7 mouse cellular contexts compared by ENCODE assay signal in genomic region chr19:24279706-24280600, GRCm38 (mm10). TPM values are rescaled to one million over a fixed set of nuclear protein-coding genes. Genes with fewer than 3 reads are reported as not detected.
DNase-seq lines count a peak whose midpoint lies in the region; ATAC-seq and TF ChIP-seq lines count a peak whose summit lies in the region.

No protein-coding gene starts in this region.

- H3K4me3 ChIP-seq in limb, embryonic 11.5 days (ENCODE audit: low read depth, low read length) = peak overlapping the region; percentile 57
- peak overlapping the region; percentile 62 for H3K4me3 ChIP-seq in midbrain, embryonic 13.5 days (replicated peaks)
- peak overlapping the region; percentile 88 for H3K4me3 ChIP-seq in small intestine, adult 2 months (ENCODE audit: low read depth, low read length)

- H3K9me3 ChIP-seq in limb, embryonic 11.5 days (ENCODE audit: control insufficient read depth, low read length) = no peaks in the 10 kb centered on the region
- H3K9me3 ChIP-seq in midbrain, embryonic 13.5 days = no peaks in the 10 kb centered on the region

- H3K27ac ChIP-seq in limb, embryonic 11.5 days (replicated peaks; ENCODE audit: low read depth, low read length) = peak overlapping the region; percentile 84
- peak overlapping the region; percentile 85 for H3K27ac ChIP-seq in midbrain, embryonic 13.5 days
- H3K27ac ChIP-seq in small intestine, adult 2 months (ENCODE audit: insufficient read depth, low read depth, low read length) = peak overlapping the region; percentile 55

- WGBS in limb, embryonic 11.5 days = under 1% methylated on average over 54 of the region's 78 CpGs
- under 1% methylated on average over 74 of the region's 78 CpGs for WGBS in midbrain, embryonic 13.5 days
- under 1% methylated on average over 78 of the region's 78 CpGs for WGBS in small intestine, adult 2 months

- no peaks in the 10 kb centered on the region for H3K27me3 ChIP-seq in limb, embryonic 11.5 days (ENCODE audit: control insufficient read depth, insufficient read depth, low read length)
- H3K27me3 ChIP-seq in midbrain, embryonic 13.5 days = no peaks in the 10 kb centered on the region
- H3K27me3 ChIP-seq in small intestine, adult 2 months (ENCODE audit: control insufficient read depth, insufficient read depth, low read length) = no peaks in the 10 kb centered on the region

- no peaks in the 10 kb centered on the region for H3K36me3 ChIP-seq in limb, embryonic 11.5 days (ENCODE audit: control insufficient read depth, insufficient read depth, low read length)
- H3K36me3 ChIP-seq in midbrain, embryonic 13.5 days = peaks cover 10% of the 10 kb centered on the region; the same call in 1 of the 2 replicates
- H3K36me3 ChIP-seq in small intestine, adult 2 months (ENCODE audit: control insufficient read depth, insufficient read depth, low read length) = no peaks in the 10 kb centered on the region

- peaks cover 4% of the 10 kb centered on the region for H3K4me1 ChIP-seq in limb, embryonic 11.5 days (ENCODE audit: control insufficient read depth, insufficient read depth, low read length)
- peaks cover 12% of the 10 kb centered on the region for H3K4me1 ChIP-seq in midbrain, embryonic 13.5 days (replicated peaks)
- H3K4me1 ChIP-seq in small intestine, adult 2 months (ENCODE audit: control insufficient read depth, insufficient read depth, insufficient read length, low read length) = no peaks in the 10 kb centered on the region; the same call in 1 of the 2 replicates

- peak overlapping the region; percentile 78 for H3K4me2 ChIP-seq in limb, embryonic 11.5 days (ENCODE audit: low read depth, severe bottlenecking)
- H3K4me2 ChIP-seq in midbrain, embryonic 13.5 days (replicated peaks) = peak overlapping the region; percentile 86

- H3K9ac ChIP-seq in limb, embryonic 11.5 days (ENCODE audit: low read length) = peak overlapping the region; percentile 81
- peak overlapping the region; percentile 68 for H3K9ac ChIP-seq in midbrain, embryonic 13.5 days (replicated peaks)

- ATAC-seq in granulocyte monocyte progenitor cell, adult 5-6 weeks (replicated peaks; ENCODE audit: poor library complexity, severe bottlenecking) = peak; percentile 50
- peak; percentile 32 for ATAC-seq in limb, embryonic 11.5 days (ENCODE audit: insufficient number of reproducible peaks, low FRiP score, low TSS enrichment, low read depth)
- ATAC-seq in midbrain, embryonic 13.5 days = peak; percentile 81

- 0 out of 2 replicates have a peak, but pooled peaks have one; percentile 18 for TF ChIP-seq CTCF in small intestine, adult 2 months (IDR thresholded peaks at IDR 0.05; ENCODE audit: extremely low read depth, insufficient read length, insufficient replicate concordance, low read depth, low read length)

- TF ChIP-seq POLR2A in small intestine, adult 2 months (IDR thresholded peaks at IDR 0.05; ENCODE audit: low read depth, low read length) = peak; percentile 53

- DNase-seq in adrenal gland, postnatal 10 days = peak; percentile 88
- DNase-seq in embryo, embryonic 9.5 days (ENCODE audit: extremely low spot score) = peak; percentile 85
- peak; percentile 75 for DNase-seq in kidney, adult 11 months
- peak; percentile 88 for DNase-seq in limb, embryonic 11.5 days (ENCODE audit: low spot score)

RNA-seq across cellular contexts. Expression of gene Fxn, which starts 0.5 kb away (rescaled TPM):
- 10 to 100 TPM; 18.0 to 22.1 TPM for total RNA-seq in adrenal gland, postnatal 10 days (2021)
- 44.6 and 48.1 TPM in 2 replicates for total RNA-seq in granulocyte monocyte progenitor cell, adult 5-6 weeks (2014; fragmentation: Nextera tagmentation)
- 11.1 and 14.0 TPM in 2 replicates for total RNA-seq in granulocyte monocyte progenitor cell, adult 5-6 weeks (2017)
- polyA plus RNA-seq in limb, embryonic 11.5 days (2014; fragmentation: Nextera tagmentation; extraction: Ambion mirVana) = 59.7 and 62.7 TPM in 2 replicates
- polyA plus RNA-seq in midbrain, embryonic 13.5 days (2015; fragmentation: Nextera tagmentation; extraction: Ambion mirVana) = 40.1 and 41.4 TPM in 2 replicates
- 7.7 and 9.1 TPM in 2 replicates for polyA plus RNA-seq in small intestine, adult 2 months (2012; rRNA removed)

RNA-seq across cellular contexts. Expression of gene Tjp2, which starts 55.1 kb away (rescaled TPM):
- 10 to 100 TPM; 11.9 to 14.9 TPM for total RNA-seq in adrenal gland, postnatal 10 days (2021)
- 2.8 and 5.7 TPM in 2 replicates for total RNA-seq in granulocyte monocyte progenitor cell, adult 5-6 weeks (2014; fragmentation: Nextera tagmentation)
- total RNA-seq in granulocyte monocyte progenitor cell, adult 5-6 weeks (2017) = 3.0 and 4.7 TPM in 2 replicates
- polyA plus RNA-seq in limb, embryonic 11.5 days (2014; fragmentation: Nextera tagmentation; extraction: Ambion mirVana) = 26.9 and 30.2 TPM in 2 replicates
- polyA plus RNA-seq in midbrain, embryonic 13.5 days (2015; fragmentation: Nextera tagmentation; extraction: Ambion mirVana) = 13.6 and 13.9 TPM in 2 replicates
- 24.9 and 74.0 TPM in 2 replicates for polyA plus RNA-seq in small intestine, adult 2 months (2012; rRNA removed)

Comparison
In these comparisons a context has a peak if more than half of its experiments do, and no peak if none do; other contexts are left out.
1. Peak in every context shown above with its lines: DNase-seq, ATAC-seq, H3K4me3 ChIP-seq and H3K27ac ChIP-seq.